Mouse (Mus musculus) embryonic stem cell, embryonic (primary cell): ENCODE data around the gene Mfsd4b3.

Experiments used
- CTCF ChIA-PET, 4 experiments: fragments of 300-600 bp in 2 of 4; fragments of 350-600 bp in 2 of 4; sonication (Branson Sonifier 250); formaldehyde crosslinking; loops; one replicate each; lab custom pipeline; 2022; ENCODE audit warnings: inconsistent platforms in 2 of 4; lab: Charles Lee
- POLR2A ChIA-PET, 4 experiments: fragments of 300-600 bp in 2 of 4; fragments of 350-600 bp in 2 of 4; sonication (Branson Sonifier 250); formaldehyde crosslinking; loops; one replicate each; lab custom pipeline; 2022; ENCODE audit warnings: antibody characterized with exemption in 4 of 4, inconsistent platforms in 1 of 4; lab: Charles Lee

Gene Mfsd4b3

GRCm38 (mm10) chr10:39959761-39960440 lies at the start of gene Mfsd4b3:
Gene Mfsd4b3 (minus strand): TSS chr10:39960153.
- CTCF ChIA-PET: interaction anchor here (0.7 to 4.1 kb wide), 16 partner anchors 16 to 789 kb away, joined by 3 to 29 read pairs (median 6); partner anchors contain the start of genes Mfsd4b1 (in 1 of the 4) and Mfsd4b4 (in 1 of the 4)

GRCm38 (mm10) chr10:40009591-40009990 lies 49.6 kb upstream of the Mfsd4b3 start:
- ChIA-PET CTCF (no interaction called here), POLR2A (no interaction called here)

More at GRCm38 (mm10) chr10:39959761-39960440, at the start of gene Mfsd4b3:
- POLR2A ChIA-PET: interaction anchor here (0.6 to 3.1 kb wide), 17 partner anchors 10 to 416 kb away, joined by 3 to 15 read pairs (median 5); partner anchors contain the start of genes Mfsd4b2 (in 2 of the 4), Gtf3c6 (in 1 of the 4), Mfsd4b4 (in 1 of the 4) and Slc16a10 (in 1 of the 4)

- ChIA-PET CTCF (interaction anchor here in 2 of 4 experiments (0.5 to 0.7 kb wide), 3 partner anchors 10 to 203 kb away, joined by 3 to 5 read pairs (median 4); no protein-coding TSS in a partner anchor), POLR2A (interaction anchor here in 1 of 4 experiments (0.9 kb wide), 1 partner anchor 105 kb away, joined by 3 read pairs; no protein-coding TSS in a partner anchor)
These were observed 48.9 kb upstream of the Mfsd4b3 start for GRCm38 (mm10) chr10:40008847-40009246.

DNA sequence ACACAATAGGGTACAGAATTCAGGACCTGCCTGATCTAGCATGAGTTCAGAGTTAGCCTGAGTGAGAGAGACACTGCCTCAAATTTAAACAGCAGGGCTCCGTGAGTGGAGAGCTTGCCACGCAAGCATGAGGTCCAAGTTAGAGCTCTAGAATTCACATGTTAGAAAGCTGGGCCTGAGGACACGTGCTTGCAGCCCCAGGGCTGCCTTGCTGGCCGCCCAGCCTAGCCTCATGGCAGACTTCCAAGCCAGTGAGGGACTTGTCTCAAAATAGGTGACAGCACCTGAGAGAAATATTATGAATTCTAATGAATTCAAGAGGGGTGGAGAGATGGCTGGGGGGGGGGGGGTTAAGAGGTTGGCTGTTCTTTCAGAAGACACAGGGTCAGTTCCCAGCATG lies 48.0 kb upstream of the Mfsd4b3 start:
- CTCF ChIA-PET: interaction anchor here in 2 of 4 experiments (0.6 to 0.8 kb wide), 4 partner anchors 26 to 1045 kb away, joined by 3 to 10 read pairs (median 4); no protein-coding TSS in a partner anchor

DNA sequence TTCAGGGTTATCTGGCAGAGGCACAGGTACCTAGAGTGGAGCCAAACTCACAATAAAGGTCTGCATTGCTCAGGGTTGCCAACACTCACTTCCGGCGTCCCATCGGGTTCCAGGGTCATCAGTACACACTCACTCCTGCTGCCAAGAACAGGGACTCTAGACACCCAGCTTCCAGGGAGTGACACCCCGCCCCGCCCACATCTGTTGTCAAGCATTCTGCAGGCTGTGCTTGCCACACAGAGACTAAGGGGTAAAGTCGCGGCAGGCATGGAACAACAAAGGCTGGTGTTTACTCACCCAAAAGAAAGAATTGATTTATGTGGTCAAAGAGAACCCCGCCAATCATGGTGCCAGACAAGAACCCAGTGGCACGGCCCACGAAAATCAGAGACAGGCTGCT lies 47.0 kb upstream of the Mfsd4b3 start:
- POLR2A ChIA-PET: interaction anchor here in 1 of 4 experiments (1.1 kb wide), 1 partner anchor 18 kb away, joined by 4 read pairs; the partner anchor contains the start of gene Mfsd4b1

More for the DNA sequence above, 48.0 kb upstream of the Mfsd4b3 start:
- POLR2A ChIA-PET: interaction anchor here in 1 of 4 experiments (0.6 to 0.9 kb wide), 2 partner anchors 106 to 128 kb away, joined by 3 read pairs; no protein-coding TSS in a partner anchor

DNA sequence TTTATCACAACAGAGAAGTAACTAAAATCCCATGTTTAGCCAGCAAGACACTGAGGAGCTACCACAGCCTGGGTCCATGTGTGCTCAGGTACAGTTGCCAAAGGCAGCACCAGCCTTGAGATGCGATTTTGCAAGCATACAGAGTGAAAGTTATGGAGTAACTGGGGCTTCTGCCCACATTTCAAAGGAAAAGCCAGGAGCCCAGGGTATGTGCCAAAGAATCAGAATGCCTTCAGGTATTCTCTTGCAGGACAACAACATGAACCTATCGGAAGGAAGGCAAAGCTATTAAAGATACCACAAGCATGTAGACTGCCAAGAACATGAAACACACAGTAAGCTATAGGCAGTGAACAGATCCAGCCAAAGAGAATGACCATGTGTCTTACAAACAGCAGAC lies 40.8 kb upstream of the Mfsd4b3 start:
- CTCF ChIA-PET: no interaction called here

More for the DNA sequence above, 47.0 kb upstream of the Mfsd4b3 start:
- CTCF ChIA-PET: interaction anchor here in 2 of 4 experiments (0.8 kb wide), 2 partner anchors 45 to 47 kb away, joined by 4 read pairs; partner anchors contain the start of gene Mfsd4b3 (in 1 of the 2)

DNA sequence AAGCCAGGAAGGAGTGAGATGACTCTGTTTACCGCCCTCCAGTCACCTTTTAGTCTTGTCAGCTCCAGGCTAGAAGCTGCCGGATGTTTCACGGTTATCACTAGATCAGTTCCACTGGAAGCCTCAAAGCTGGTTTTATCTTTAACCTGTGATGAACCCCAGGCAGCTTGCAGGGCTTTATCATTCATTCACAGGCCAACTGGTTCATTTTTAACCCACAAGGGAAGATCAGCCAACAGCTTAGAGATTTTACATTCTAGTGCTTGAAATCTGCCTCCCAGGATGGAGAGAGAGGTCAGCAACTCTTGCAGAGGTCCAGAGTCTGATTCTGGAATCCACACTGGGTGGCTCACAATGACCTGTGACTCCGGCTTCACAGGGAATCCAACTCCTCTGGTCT lies 31.2 kb upstream of the Mfsd4b3 start:
- CTCF ChIA-PET: no interaction called here

More for the DNA sequence above, 40.8 kb upstream of the Mfsd4b3 start:
- POLR2A ChIA-PET: no interaction called here

DNA sequence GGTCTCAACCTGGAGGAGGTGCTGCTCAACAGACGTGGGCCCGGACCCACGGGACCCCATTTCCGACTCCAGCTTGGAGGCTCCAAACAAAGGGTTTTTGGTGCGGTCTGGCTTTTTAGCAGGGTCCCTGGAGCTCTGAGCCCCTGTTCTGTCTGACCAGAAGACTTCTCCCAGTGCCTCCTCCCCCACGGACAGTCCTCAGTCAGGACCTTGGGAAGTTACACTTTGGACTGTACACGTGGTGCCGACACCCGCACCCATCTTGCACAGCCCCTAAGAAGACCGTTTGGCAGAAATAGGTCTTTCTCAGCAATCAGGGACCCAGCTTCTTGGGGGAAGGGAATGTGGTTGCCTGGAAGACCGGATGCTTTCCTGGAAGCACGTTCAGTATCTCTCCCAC lies 26.5 kb upstream of the Mfsd4b3 start, which contains the start of gene Mfsd4b5:
Mfsd4b5 (minus strand) TSS at position 181 of the 400 bp plus-strand sequence.
- ChIA-PET POLR2A (no interaction called here), CTCF (interaction anchor here in 1 of 4 experiments (0.5 kb wide), 1 partner anchor 226 kb away, joined by 3 read pairs; no protein-coding TSS in a partner anchor)

More for the DNA sequence above, 31.2 kb upstream of the Mfsd4b3 start:
- POLR2A ChIA-PET: no interaction called here

GRCm38 (mm10) chr10:39982604-39983003 lies 22.7 kb upstream of the Mfsd4b3 start:
- POLR2A ChIA-PET: interaction anchor here in 1 of 4 experiments (1.5 kb wide), 1 partner anchor 23 kb away, joined by 6 read pairs; the partner anchor contains the start of gene Mfsd4b3

DNA sequence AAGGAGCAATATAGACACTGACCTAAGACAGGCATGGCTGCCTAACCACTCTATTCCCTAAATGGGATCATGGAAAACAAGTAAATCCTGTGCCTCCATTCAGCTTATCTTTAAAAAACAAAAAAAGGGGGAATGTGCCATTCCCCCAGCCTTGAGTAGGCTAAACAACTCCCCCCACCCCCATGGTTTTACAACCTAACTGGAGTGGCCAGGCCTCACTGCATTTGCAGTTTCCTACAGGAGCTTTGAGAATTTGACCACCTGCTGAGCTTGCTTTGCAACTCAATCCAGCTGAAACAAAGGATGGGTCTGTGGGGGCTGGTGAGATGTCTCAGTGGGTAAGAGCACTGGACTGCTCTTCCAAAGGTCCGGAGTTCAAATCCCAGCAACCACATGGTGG lies 18.3 kb upstream of the Mfsd4b3 start:
- POLR2A ChIA-PET: interaction anchor here in 2 of 4 experiments (1.1 to 1.6 kb wide), 3 partner anchors 11 to 281 kb away, joined by 4 to 5 read pairs (median 4); no protein-coding TSS in a partner anchor
- CTCF ChIA-PET: interaction anchor here in 1 of 4 experiments (0.6 kb wide), 1 partner anchor 178 kb away, joined by 3 read pairs; no protein-coding TSS in a partner anchor

More at GRCm38 (mm10) chr10:39982604-39983003, 22.7 kb upstream of the Mfsd4b3 start:
- CTCF ChIA-PET: interaction anchor here in 1 of 4 experiments (0.7 kb wide), 1 partner anchor 183 kb away, joined by 3 read pairs; no protein-coding TSS in a partner anchor

- ChIA-PET POLR2A (interaction anchor here in 1 of 4 experiments (1.3 kb wide), 1 partner anchor 10 kb away, joined by 5 read pairs; no protein-coding TSS in a partner anchor), CTCF (no interaction called here)
These were observed 17.4 kb upstream of the Mfsd4b3 start for GRCm38 (mm10) chr10:39977346-39977745.

GRCm38 (mm10) chr10:39975771-39976170 lies 15.8 kb upstream of the Mfsd4b3 start:
- ChIA-PET POLR2A (interaction anchor here in 2 of 4 experiments (0.6 to 1.0 kb wide), 3 partner anchors 9 to 16 kb away, joined by 3 to 5 read pairs (median 3); partner anchors contain the start of gene Mfsd4b3 (in 1 of the 2)), CTCF (interaction anchor here in 1 of 4 experiments (1.0 kb wide), 1 partner anchor 15 kb away, joined by 3 read pairs; no protein-coding TSS in a partner anchor)

- ChIA-PET POLR2A (interaction anchor here in 1 of 4 experiments (1.0 kb wide), 1 partner anchor 15 kb away, joined by 3 read pairs; the partner anchor contains the start of gene Mfsd4b3), CTCF (interaction anchor here in 1 of 4 experiments (1.1 kb wide), 1 partner anchor 163 kb away, joined by 3 read pairs; no protein-coding TSS in a partner anchor)
These were observed 15.0 kb upstream of the Mfsd4b3 start for GRCm38 (mm10) chr10:39974982-39975381.

DNA sequence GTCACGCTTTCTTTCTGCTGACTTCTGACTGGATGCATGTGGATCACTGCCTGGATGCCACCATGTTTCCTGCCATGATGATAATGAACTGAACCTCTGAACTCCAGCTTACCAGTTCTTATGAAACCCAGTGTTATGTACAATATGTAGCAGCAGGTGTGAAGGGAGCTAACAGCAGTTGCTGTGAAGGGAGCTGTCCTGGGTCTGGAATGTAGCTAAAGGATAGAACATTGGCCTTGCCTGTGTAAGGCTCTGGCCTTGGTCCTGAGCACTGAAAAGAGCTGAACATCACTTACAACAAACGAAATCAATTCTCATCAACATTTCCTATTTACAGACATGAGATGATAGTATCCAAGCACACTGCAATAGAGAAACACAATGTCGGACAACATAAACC lies 7.6 kb upstream of the Mfsd4b3 start:
- CTCF ChIA-PET: interaction anchor here in 2 of 4 experiments (1.0 to 1.2 kb wide), 4 partner anchors 9 to 797 kb away, joined by 3 to 4 read pairs (median 4); no protein-coding TSS in a partner anchor
- POLR2A ChIA-PET: interaction anchor here in 2 of 4 experiments (0.6 to 1.6 kb wide), 5 partner anchors 8 to 282 kb away, joined by 3 to 5 read pairs (median 3); no protein-coding TSS in a partner anchor

- CTCF ChIA-PET: interaction anchor here in 3 of 4 experiments (0.6 to 4.1 kb wide), 3 partner anchors 22 to 251 kb away, joined by 3 to 29 read pairs (median 4); no protein-coding TSS in a partner anchor
- POLR2A ChIA-PET: no interaction called here
These were observed 2.0 kb upstream of the Mfsd4b3 start for GRCm38 (mm10) chr10:39961906-39962305.

GRCm38 (mm10) chr10:39960441-39960822 lies 479 bp upstream of the Mfsd4b3 start:
- CTCF ChIA-PET: interaction anchor here (0.7 to 4.1 kb wide), 13 partner anchors 15 to 790 kb away, joined by 3 to 29 read pairs (median 6); partner anchors contain the start of gene Mfsd4b4 (in 1 of the 4)
- POLR2A ChIA-PET: interaction anchor here (0.6 to 3.1 kb wide), 15 partner anchors 15 to 322 kb away, joined by 3 to 15 read pairs (median 5); partner anchors contain the start of genes Gtf3c6 (in 1 of the 4), Mfsd4b2 (in 1 of the 4), Mfsd4b4 (in 1 of the 4) and Slc16a10 (in 1 of the 4)

DNA sequence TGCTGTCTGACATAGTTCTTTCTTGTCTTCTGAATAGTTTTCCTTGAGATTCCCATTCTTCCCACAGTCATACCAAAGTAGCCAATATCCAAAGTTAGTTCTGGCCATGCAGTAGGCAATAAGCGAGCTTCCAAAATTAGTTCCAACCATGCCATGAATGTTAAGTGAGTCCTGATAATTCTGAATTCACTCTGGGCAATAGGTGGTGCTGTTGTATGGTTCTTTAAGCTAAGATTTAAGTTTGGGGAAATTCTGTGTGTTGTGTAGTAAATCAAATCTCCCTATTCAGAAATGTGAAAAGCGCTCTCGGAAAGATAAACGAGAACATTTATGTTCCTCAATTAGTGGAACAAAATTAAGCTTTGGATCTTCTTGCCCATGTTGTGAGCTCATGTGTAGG lies 1.7 kb downstream of the Mfsd4b3 start:
- ChIA-PET POLR2A (interaction anchor here in 2 of 4 experiments (1.9 to 3.1 kb wide), 3 partner anchors 8 to 300 kb away, joined by 4 to 15 read pairs (median 7); partner anchors contain the start of genes Gtf3c6 (in 1 of the 2) and Mfsd4b2 (in 1 of the 2)), CTCF (interaction anchor here (0.5 to 4.1 kb wide), 12 partner anchors 8 to 787 kb away, joined by 3 to 29 read pairs (median 4); partner anchors contain the start of gene Mfsd4b2 (in 1 of the 4))
